8 mouse cellular contexts compared by ENCODE assay signal in the genomic region with DNA sequence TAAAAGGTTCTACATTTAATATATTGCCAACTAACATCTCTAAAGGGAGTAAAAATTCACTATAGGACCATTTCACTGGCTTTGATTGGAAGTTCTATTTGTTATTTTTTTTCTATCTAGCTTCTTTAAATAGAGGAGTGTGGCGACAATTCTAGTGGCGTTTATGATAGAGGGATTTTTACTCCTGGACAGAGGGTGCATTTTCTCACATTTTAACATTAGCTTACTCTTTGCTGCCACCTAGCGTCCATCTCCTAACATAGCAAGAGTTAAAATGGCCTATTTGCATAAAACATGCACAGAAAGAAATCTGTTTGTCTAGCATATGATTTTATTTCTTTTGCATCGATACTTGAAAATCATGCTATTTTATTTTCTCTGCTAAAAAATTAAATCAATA.
DNase-seq lines count a peak whose midpoint lies in the region; ATAC-seq and TF ChIP-seq lines count a peak whose summit lies in the region.

No protein-coding gene starts in this region.

- no peak overlapping the region for H3K27ac ChIP-seq in cerebellum, adult 2 months (ENCODE audit: insufficient read depth, low read length)
- H3K27ac ChIP-seq in hindbrain, embryonic 16.5 days (ENCODE audit: low read depth, low read length): no peak overlapping the region
- no peak overlapping the region for H3K27ac ChIP-seq in midbrain, embryonic 15.5 days
- no peak overlapping the region for H3K27ac ChIP-seq in heart, embryonic 10.5 days

- peak; percentile 36; the same call in 1 of the 2 replicates for TF ChIP-seq CTCF in lung, adult 2 months (IDR thresholded peaks at IDR 0.05; ENCODE audit: insufficient read depth, low read length)
- TF ChIP-seq CTCF in cerebellum, adult 2 months (IDR thresholded peaks at IDR 0.05; ENCODE audit: borderline replicate concordance, insufficient read depth, low read depth, low read length): peak; percentile 53; the same call in 1 of the 2 replicates

- 0 out of 2 replicates have a peak, but pooled peaks have one; percentile 51 for ATAC-seq in cerebellum, adult (ENCODE audit: insufficient number of reproducible peaks, low FRiP score, low TSS enrichment)
- ATAC-seq in hindbrain, embryonic 16.5 days: peak; percentile 41; the same call in 1 of the 2 replicates
- peak; percentile 55; the same call in 1 of the 2 replicates for ATAC-seq in midbrain, embryonic 15.5 days (replicated peaks)

- no peaks in the 10 kb centered on the region for H3K9me3 ChIP-seq in hindbrain, embryonic 16.5 days (ENCODE audit: control insufficient read depth, low read length)
- no peaks in the 10 kb centered on the region for H3K9me3 ChIP-seq in midbrain, embryonic 15.5 days
- no peaks in the 10 kb centered on the region for H3K9me3 ChIP-seq in heart, embryonic 10.5 days

- no peak overlapping the region for H3K4me2 ChIP-seq in hindbrain, embryonic 16.5 days (ENCODE audit: low read length)
- H3K4me2 ChIP-seq in midbrain, embryonic 15.5 days: no peak overlapping the region

- no peaks in the 10 kb centered on the region for H3K4me1 ChIP-seq in lung, adult 2 months (ENCODE audit: control insufficient read depth, insufficient read depth, low read length)
- H3K4me1 ChIP-seq in cerebellum, adult 2 months (ENCODE audit: control insufficient read depth, insufficient read depth, low read length): peaks cover 4% of the 10 kb centered on the region
- no peaks in the 10 kb centered on the region for H3K4me1 ChIP-seq in hindbrain, embryonic 16.5 days (ENCODE audit: control insufficient read depth, insufficient read depth, low read depth, low read length)
- H3K4me1 ChIP-seq in midbrain, embryonic 15.5 days: no peaks in the 10 kb centered on the region
- no peaks in the 10 kb centered on the region for H3K4me1 ChIP-seq in heart, embryonic 10.5 days

- TF ChIP-seq POLR2A in lung, adult 2 months (IDR thresholded peaks at IDR 0.05; ENCODE audit: borderline replicate concordance, extremely low read depth, low read depth, low read length): no peak
- TF ChIP-seq POLR2A in cerebellum, adult 2 months (IDR thresholded peaks at IDR 0.05; ENCODE audit: borderline replicate concordance, insufficient read depth, low read length): no peak

- H3K36me3 ChIP-seq in hindbrain, embryonic 16.5 days (ENCODE audit: control insufficient read depth, insufficient read depth, low read length): no peaks in the 10 kb centered on the region
- no peaks in the 10 kb centered on the region for H3K36me3 ChIP-seq in midbrain, embryonic 15.5 days (replicated peaks)
- no peaks in the 10 kb centered on the region for H3K36me3 ChIP-seq in heart, embryonic 10.5 days

- no peak overlapping the region for H3K9ac ChIP-seq in hindbrain, embryonic 16.5 days (ENCODE audit: low read depth, low read length)
- H3K9ac ChIP-seq in midbrain, embryonic 15.5 days: no peak overlapping the region

- no peaks in the 10 kb centered on the region for H3K27me3 ChIP-seq in cerebellum, adult 2 months (ENCODE audit: control insufficient read depth, insufficient read depth, low read length)
- no peaks in the 10 kb centered on the region for H3K27me3 ChIP-seq in hindbrain, embryonic 16.5 days (replicated peaks; ENCODE audit: control insufficient read depth, insufficient read depth, low read length)
- H3K27me3 ChIP-seq in midbrain, embryonic 15.5 days (replicated peaks): no peaks in the 10 kb centered on the region
- H3K27me3 ChIP-seq in heart, embryonic 10.5 days (ENCODE audit: insufficient read depth, poor library complexity, severe bottlenecking): no peaks in the 10 kb centered on the region

- 3% methylated on average over 4 of the region's 4 CpGs for WGBS in lung, adult 2 months
- 3% methylated on average over 4 of the region's 4 CpGs for WGBS in cerebellum, adult 2 months
- WGBS in hindbrain, embryonic 16.5 days: 4% methylated on average over 4 of the region's 4 CpGs
- 6% methylated on average over 4 of the region's 4 CpGs for WGBS in midbrain, embryonic 15.5 days
- WGBS in heart, embryonic 10.5 days: 9% methylated on average over 4 of the region's 4 CpGs

- no peak overlapping the region for H3K4me3 ChIP-seq in lung, adult 2 months (replicated peaks; ENCODE audit: extremely low read depth, low read depth, low read length)
- no peak overlapping the region for H3K4me3 ChIP-seq in cerebellum, adult 2 months (replicated peaks; ENCODE audit: insufficient read depth, low read depth, low read length)
- H3K4me3 ChIP-seq in hindbrain, embryonic 16.5 days (ENCODE audit: low read length): no peak overlapping the region
- no peak overlapping the region for H3K4me3 ChIP-seq in midbrain, embryonic 15.5 days
- no peak overlapping the region for H3K4me3 ChIP-seq in heart, embryonic 10.5 days

- DNase-seq in cerebellum, adult 11-12 months: no peak
- no peak for DNase-seq in lung, adult 2 months
- DNase-seq in lung, adult 18-20 months: no peak
- peak in 1 of 2 experiments; percentile 28 for DNase-seq in cerebellum, adult 2 months
- no peak for DNase-seq in heart, embryonic 10.5 days (ENCODE audit: low spot score)
